Mouse (Mus musculus) induced T-regulatory cell, adult 2 months (primary cell): ENCODE measurements around the gene Fkbp5.
"Not testable (repeated sequence)": the region's sequence is repeated elsewhere in the genome, so short reads cannot be mapped to it uniquely, and the experiment has no call there.

Experiments used
- DNase-seq: peaks from one replicate; pipeline ENCODE4 v3.0.0-alpha.2; 2012; ENCODE audit warnings: low read depth

The Fkbp5 gene

DNA sequence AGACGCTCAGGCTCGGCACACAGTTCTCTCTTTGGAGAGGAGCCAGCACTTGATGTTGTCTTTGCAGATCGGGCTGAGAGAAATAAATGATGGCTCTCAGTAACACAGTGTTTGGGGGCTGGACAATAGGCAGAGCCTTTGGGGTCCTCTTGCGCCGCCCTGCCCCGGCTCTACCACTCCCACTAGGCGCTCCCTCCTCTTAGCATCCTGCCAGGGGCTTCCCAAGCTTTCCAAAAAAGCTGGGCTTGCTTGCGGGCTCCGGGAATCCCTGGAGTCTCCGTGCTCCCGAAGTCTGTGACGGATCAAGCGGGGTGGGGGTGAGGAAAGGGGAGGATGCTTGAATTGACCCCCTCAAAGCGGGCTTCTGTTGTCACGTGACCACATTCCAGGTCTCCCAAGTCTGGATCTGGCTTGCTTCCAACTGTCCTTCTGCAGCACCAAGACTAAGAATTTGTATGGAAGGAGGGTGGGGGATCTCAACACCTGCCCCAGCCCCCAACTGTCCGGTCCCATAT lies at the start of gene Fkbp5:
TSS of gene Fkbp5 (minus strand) at position 87 of the 515 bp plus-strand sequence.
- no peak for DNase-seq

DNA sequence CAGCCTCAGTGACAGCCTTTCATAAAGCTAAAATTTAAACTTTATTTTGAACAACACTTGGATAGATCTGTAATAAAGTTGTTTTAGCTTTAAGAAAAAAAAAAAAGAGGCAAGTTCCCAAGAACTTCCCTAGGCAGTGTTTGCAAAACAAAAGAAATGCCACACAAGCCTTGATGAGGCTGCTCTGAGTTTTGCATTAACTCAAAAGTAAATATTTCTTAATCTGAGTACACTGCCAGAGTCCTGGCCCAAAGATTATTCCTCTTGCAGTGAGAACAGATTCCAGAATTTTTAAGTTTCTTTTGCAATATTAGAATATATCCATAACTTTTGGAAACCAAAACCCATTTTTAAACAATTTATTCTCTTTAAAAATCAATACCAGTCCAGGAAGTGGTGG lies 47.9 kb upstream of the Fkbp5 start:
- DNase-seq, result no peak

DNA sequence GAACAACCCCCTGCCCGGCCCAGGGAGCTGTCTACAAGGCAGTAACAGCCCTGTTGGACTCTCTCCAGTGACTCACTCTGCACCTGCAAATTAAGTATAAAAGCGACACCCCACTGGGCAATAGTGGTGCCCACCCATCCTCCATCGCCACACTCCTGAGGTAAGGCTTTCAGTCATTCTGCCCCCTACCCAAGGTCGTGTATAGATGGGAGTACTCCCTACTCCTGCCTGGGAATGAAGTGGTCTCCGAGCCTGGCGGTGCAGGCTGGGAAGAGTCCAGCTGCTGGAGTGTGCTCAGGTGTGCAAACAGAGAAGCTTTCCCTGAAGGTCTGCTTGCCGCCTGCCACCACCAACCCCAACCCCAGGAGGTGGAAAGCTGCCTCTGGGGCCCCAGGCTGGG lies 44.3 kb upstream of the Fkbp5 start:
- no peak for DNase-seq

DNA sequence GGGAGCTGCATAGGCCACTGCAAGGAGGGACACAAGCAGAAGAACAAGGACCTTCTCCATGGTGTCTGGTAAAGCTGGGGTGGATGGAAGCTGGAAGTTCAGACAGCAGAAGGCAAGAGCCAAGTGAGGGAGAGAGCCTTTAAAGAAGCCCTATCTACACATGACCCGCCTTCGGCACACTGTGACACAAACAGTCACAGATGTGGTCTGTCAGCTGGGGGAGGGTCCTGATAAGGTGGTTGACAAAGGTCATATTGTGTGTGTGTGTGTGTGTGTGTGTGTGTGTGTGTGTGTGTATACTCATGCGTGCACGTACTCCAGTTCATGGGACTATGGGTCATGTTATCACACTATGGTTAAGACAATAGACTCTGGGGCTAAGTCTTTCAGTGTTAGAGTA lies 43.3 kb upstream of the Fkbp5 start, which contains the start of gene Clps:
TSS of gene Clps (minus strand) at position 169 of the 400 bp plus-strand sequence.
- no peak for DNase-seq

DNA sequence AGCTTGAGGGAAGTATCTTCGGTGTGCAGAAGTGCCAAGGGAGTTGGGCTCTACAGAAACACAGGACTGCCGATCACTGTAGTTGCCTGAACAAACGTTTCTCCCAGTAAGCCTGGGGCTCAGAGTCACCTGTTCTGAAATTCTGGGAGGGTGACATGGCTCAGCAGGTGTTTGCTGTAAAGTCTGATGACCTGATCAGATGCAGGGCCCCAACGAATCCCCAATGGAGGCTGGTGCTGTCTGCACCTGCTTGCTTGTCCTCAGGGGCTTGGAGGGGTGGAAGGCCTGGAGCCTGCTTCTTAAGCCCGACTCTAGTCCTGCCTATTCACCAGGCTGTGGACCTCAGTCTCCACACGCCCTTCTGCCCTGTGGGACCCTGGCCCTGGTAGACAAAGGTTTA lies 40.4 kb upstream of the Fkbp5 start:
- DNase-seq, result no peak

DNA sequence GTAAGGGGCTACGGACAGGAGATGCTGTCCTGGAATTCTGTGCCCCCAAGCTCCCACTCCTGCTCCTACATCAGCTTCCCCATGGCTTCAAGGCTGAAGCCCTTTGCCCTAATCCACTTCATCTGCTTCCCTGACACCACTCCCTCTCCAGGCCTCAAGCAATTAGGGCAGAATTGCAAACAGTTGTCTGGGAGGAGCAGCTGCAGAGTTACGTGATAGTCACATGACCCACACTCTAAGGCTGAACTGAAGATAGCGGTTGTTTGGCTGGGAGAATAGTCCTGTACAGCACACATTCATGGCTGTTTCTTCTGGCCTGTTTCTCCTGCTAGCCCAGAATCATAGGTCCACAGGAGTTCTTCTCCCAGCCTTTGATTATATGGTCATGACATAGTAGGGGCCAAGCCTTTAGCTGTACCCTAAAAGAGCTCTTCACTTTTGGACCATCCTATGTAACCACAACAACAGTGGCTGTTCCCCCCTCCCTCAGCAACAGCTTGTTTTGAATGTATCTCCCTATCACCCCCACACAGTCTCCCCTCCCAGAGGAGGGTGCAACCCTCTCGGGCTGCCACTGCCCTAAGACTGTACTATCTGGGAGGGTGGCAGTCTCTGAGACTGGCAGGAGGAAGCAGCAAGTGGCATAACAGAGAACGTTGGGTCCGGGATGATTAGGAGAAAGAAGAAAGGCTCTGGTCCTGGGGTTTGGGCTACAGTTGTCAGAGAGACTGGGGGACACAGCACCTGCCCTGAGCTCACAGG lies 39.5 kb upstream of the Fkbp5 start:
- no peak for DNase-seq

DNA sequence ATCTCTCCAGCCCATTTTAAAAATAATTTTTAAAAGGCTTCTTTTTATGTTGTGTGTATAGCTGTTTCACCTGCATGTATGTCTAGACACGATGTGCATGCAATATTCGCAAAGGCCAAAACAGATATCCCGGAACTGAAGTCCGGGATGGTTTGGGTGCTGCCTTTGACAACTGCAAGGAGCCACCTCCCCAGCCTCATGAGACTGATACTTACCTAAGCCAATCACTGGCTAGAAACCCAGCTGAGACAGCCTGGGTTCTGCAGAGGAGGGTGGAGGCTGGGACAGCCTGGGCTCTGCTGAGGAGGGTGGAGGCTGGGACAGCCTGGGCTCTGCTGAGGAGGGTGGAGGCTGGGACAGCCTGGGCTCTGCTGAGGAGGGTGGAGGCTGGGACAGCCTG lies 36.7 kb upstream of the Fkbp5 start:
- not testable (repeated sequence) for DNase-seq

DNA sequence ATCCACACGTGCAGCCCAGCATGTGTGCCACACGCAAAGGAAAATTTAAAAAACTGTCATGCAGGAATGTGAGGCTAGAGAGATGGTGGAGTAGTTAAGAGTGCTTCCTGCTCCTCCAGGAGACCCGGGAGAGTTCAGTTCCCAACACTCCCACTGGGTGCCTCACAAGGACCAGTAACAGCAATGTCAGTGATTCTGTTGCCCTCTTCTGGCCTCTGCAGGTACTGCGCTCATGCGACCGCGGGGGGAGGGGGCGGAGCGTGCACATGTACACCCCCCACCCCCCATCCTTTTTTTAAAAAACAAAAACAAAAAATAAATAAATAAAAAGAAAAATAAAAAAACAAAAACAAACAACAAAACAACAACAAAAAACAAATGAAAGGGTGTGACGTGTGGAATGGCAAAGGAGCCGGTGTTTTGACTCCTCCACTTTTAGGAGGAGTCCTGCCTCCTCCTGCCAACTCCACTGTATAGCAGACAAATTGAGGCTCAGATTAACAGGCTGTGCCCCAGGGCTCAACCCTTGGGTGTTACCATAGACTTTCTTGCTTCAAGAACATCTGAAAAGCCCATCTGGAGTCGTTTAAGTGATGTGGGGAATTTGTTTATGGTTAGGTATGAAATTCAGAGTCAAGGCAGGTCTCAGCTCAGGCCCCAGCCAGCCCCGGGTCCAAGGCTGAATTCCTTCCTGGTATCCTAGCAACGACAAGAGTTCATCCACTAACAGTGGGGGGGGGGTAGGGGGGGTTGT lies 35.9 kb upstream of the Fkbp5 start:
- DNase-seq, result peak; percentile 79

DNA sequence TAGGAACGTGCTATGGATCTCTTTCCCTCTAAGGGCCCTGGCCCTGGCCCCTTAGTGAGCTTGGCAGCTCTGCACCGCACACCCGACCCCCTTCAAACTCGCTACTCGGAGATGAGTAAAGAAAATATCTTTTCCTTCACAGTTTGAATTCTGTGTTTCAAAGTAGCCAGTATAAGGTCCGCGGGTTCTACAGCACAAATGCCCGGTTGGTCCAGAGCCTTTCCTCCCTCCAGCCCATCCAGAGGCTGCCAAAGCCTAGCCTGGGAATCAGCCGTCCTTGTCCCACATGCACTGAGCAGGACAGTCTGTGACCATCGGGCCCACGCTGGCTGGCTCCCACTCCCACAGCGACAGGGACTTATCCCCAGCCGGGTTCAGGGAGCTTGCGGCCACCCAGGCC lies 31.8 kb upstream of the Fkbp5 start, which contains the start of gene Clpsl2:
TSS of gene Clpsl2 (plus strand) at position 301 of the 400 bp plus-strand sequence.
- DNase-seq, result no peak

DNA sequence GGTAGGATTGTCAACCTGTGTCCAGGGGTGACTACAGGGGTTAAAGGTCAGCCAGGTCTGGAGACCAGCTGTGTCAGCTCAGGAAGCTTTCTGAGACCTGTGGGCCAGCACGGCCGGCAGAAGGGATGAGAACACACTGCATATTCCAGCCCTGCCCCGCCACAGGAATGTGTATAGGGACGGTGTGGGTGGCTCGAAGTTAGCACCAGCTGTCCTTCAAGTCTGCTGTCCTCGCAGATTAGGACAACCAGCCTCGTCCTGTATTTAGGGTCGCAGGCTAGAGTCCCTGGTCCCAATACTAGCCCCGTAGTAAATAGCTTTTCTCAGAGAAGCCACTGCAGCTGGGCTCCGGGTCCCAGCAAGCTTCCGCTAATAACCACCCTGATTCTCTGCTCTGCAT lies 31.2 kb upstream of the Fkbp5 start:
- DNase-seq, result no peak

DNA sequence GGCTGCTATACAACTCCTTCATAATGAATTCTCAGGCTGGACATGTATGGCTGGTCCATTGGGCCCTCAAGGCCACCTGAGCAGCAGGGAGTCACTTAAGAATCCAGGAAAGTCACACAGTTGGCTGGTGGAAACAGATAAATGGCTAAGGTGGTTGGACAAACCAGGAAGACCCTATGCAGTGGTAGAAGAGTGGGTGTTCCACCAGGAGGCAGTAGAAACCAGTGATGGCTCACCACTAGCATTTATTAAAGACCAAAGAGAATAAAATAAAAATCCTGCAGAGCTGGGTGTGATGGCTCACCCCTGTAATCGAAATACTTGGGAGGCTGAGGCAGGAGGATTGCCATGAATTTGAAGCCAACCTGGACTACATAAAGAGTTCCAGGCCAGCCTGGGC lies 29.6 kb upstream of the Fkbp5 start:
- DNase-seq, result no peak

DNA sequence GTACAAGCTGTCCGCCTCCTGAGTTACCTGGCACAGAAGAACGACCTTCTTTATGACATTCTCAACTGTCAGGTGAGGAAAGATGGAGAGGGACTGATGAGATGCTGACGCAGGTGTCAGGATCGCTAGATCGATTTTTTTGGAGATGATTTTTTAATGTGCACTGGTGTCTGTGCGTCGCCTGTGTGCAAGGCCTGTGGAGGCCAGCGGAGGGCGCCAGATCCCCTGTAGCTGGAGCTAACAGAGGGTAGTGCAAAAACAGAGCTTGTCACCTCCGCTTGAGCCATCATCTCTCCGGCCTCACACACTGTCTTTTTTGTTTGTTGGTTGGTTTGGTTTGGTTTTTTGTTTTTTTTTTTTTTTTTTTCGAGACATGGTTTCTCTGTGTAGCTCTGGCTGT lies 20.6 kb upstream of the Fkbp5 start:
- peak; percentile 25 for DNase-seq

DNA sequence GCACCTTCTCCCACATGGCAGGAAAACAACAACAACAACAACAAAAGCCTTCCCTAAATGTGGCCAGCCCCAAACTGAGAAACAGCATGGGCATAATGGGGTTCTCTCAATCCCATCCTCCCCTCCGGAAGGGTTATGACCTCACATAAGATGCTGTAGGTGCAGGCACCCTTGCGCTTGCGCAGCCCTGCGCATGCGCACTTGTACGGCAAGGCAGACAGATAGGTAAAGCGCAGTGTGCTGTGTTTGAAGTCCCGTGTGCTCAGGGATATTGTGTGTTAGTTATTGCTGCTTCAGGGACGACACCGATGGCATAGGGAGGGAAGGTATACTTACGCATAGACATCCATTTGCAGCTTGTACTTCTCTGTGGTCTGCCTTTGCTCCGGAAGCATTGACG lies 16.0 kb upstream of the Fkbp5 start:
- no peak for DNase-seq

DNA sequence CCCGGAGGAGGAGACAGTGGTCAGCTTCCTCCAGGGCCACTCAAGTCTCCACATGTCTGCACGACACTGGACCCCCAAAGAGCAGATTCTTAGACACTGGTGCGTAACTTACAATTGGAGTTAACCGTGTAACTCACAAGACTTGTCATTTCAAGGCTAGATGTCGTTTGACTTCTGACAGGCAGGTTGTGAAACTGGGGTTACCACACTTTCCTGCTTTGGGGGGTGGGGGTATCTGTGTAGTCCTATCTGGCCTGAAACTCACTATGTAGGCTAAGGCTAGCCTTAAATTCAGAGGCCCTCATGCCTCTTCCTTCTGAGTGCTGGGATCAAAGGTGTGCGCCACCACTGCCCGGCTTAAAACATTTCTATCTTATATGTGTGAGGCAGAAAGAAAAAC lies 15.2 kb upstream of the Fkbp5 start:
- no peak for DNase-seq

DNA sequence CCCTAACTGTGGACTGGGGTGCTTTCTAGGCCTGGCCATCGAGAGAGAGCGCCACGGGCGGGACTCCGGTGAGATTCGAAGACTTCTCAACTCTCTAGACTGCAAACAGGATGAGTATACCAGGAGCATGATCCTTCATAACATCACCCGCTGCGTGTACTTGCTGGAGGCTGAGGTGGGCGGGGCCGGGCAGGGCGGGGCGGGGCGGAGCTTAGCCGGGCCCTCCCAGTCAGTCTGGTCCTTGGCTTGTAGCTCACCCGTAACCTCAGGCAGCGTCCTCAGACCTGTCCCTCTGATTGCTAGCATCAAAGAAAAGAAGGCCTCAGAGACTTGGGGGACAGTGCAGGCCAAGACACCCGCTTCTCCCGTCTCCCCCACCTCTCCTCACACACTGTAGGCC lies 14.6 kb upstream of the Fkbp5 start:
- peak; percentile 34 for DNase-seq

DNA sequence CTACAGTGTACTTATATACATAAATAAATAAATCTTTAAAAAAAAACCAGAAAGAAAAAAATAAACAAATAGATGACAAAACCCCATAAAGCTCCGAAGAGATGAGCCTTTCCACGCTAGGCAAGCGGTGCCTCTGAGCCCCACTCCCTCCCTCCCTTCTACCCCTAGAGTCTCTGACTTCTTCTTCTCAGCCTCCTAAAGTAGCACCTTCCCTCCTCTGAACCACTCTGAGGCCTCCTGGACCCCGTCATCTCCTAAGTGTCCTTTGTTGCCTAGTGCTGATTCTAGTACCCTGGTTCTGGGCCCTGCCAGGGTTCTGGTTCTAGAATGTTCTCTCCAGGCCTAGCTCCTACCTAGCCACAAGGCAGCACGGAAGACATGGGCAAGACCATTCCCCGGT lies 13.2 kb upstream of the Fkbp5 start, which contains the start of gene Armc12:
TSS of gene Armc12 (plus strand) at position 301 of the 400 bp plus-strand sequence.
- no peak for DNase-seq

DNA sequence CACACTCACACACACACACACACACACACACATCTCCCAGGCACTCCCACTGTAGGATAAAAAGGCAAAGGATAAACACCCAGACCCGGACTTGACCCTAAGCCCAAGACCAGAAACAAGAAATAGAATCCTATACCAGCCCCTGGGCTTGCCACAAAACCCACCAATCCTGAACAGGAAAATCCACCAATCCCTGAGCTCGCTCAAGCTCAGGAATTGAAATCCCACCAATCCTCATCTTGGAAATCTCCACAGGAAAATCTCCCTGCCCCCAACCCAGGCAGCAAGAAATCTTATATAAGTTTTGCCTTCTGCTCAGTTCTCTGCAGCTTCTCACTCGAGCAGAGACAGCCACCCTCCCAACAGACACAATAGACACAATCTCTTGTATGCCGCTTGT lies 11.8 kb upstream of the Fkbp5 start:
- no peak for DNase-seq

DNA sequence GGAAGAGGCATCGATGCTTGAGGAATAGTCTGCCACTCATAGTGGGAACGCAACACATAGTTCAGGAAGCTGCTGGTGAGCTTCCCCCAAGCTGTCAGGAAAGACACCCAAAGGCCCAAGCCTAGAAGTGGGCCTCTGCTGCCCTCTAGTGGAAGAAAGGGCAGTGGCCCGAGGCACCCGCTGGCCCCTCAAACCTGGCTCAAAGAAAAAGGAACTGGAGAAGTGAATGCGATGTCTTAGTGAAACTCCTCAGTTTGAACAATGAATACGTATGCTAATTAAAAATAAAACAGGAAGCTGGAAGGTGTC lies 10.7 kb upstream of the Fkbp5 start:
- peak; percentile 91 for DNase-seq

DNA sequence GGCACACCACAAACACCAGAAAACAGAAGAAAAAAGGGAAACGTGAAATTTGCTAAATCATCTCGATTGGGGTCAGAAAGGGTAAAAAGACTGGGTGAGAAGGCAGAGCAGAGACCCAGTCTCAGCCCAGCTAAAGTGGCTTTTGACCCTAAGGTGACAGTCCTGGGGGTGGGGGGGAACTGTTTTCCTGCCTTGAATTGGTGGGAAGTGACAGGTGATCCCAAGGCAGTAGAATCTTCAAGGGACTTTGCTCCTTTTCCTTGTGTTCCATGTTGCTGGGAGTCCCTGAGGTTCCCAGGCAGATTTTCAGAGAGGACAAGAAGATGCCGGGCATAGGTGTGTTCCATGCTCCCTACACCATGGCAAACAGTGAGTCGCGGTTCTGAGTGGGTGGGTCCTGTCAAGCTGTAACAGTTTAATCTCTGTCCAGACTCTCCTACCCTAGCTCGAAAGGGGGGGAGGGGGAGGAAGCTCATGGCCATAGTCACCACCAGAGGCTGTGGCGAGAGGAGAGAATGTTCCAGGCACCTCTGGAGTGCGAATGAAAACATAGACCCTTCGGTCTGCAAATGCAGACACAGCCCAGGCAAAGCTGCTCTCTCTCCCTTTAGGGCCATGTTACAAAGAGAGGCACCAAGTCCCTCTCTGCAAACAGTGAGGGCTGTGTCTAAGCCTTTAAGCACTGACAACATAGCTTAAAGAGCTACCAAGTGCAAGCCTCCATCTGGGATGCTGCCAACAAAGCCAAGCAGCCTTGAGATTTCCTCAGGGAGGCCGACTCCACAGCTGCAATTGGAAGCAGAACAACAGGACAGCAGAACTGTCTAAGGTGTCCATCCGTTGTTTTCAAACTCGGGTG lies 10.1 kb upstream of the Fkbp5 start:
- no peak for DNase-seq

DNA sequence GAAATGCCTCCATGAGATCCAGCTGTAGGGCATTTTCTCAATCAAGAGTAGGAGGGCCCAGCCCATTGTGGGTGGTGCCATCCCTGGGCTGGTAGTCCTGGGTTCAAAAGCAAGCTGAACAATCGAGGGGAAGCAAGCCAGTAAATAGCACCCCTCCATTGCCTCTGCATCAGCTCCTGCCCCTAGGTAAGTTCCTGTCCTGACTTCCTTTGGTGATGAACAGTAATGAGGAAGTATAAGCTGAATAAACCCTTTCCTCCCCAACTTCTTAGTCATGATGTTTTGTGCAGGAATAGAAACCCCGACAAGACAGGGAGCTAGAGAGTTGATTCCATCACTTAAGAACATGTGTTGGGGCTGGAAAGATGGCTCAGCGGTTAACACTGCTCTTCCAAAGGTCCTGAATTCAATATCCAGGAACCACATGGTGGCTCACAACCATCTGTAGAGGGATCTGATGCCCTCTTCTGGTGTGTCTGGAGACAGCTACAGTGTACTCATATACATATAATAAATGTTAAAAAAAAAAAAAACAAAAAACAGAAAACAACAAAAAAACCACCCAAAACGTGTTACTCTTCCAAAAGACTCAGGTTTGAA lies 7.6 kb upstream of the Fkbp5 start:
- DNase-seq, result peak; percentile 43

DNA sequence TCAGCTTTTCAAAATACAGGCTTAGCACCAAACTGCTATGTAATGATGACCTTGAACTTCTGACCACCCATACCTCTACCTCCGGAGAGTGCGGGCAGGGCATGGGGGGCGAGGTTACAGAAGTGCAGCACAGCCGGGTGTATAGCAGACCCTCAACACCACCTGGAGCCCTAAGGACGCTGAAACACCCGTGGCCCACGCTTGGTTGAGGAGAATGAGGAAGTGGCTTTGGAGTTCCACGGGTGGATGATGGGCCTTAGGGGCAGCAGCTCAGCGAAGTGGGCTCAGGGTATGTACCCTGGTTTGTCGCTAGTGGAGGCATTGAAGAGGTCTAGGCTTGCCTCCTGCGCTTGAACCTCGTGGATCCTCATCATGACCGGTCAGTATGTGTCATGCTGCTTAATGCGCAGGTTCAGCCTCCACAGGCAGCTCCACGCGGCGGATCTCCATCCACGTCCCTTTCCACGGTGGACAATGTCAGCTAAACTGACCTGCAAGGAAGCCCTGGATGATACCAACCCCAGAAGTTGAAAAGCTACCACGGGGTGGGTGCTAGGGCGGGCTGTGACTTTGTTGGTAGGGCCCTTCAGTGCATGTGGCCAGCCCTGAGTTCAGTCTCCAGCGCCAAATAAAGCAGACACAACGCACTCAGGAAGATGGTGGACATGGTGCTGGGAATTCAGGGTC lies 6.8 kb upstream of the Fkbp5 start:
- no peak for DNase-seq
